In genomic region chrX:144687742-144688141, GRCm38 (mm10) we compare ENCODE assay signal across 9 mouse cellular contexts. TPM values are rescaled to one million over a fixed set of nuclear protein-coding genes. Genes with fewer than 3 reads are reported as not detected.
DNase-seq lines count a peak whose midpoint lies in the region; ATAC-seq and TF ChIP-seq lines count a peak whose summit lies in the region.
"Had no signal": no experiment of that assay in that cellular context is flagged by ENCODE, and none has a peak within 500 bp of the region (broad histone marks: within the 10 kb centered on the region; RNA-seq: fewer than 3 reads in every experiment).

No protein-coding gene starts in this region.

- intact Hi-C loops in gastrocnemius, adult 2 months (cut with DNase I), result no loop called here

- no peaks in the 10 kb centered on the region for H3K9me3 ChIP-seq in kidney, postnatal 0 days (replicated peaks; ENCODE audit: low read length)
- no peaks in the 10 kb centered on the region for H3K9me3 ChIP-seq in hindbrain, embryonic 12.5 days (replicated peaks)
- H3K9me3 ChIP-seq in midbrain, embryonic 14.5 days (ENCODE audit: control insufficient read depth, low read length), result no peaks in the 10 kb centered on the region

- TF ChIP-seq CTCF in kidney, postnatal 0 days (IDR thresholded peaks at IDR 0.05; ENCODE audit: low read depth), result no peak
- TF ChIP-seq CTCF in gastrocnemius, adult 2 months (IDR thresholded peaks at IDR 0.05), result no peak

- no peaks in the 10 kb centered on the region for H3K4me1 ChIP-seq in kidney, postnatal 0 days (replicated peaks; ENCODE audit: insufficient read depth, low read length)
- no peaks in the 10 kb centered on the region for H3K4me1 ChIP-seq in hindbrain, embryonic 12.5 days
- no peaks in the 10 kb centered on the region for H3K4me1 ChIP-seq in midbrain, embryonic 14.5 days (ENCODE audit: control insufficient read depth, insufficient read depth, low read length)

- DNase-seq in adrenal gland, postnatal 10 days, result peak; percentile 3
- DNase-seq in adrenal gland, adult 2 months, result no peak
- DNase-seq in kidney, postnatal 0 days (ENCODE audit: low spot score), result no peak
- DNase-seq in kidney, postnatal 4 days, result no peak
- DNase-seq in midbrain, embryonic 14.5 days, result peak; percentile 8
- DNase-seq in gastrocnemius, adult 2 months, result no peak
- no peak for DNase-seq in gastrocnemius, postnatal 25 days
- DNase-seq: heart, postnatal 4 days had no signal

- H3K9ac ChIP-seq in kidney, postnatal 0 days (ENCODE audit: low read depth, low read length), result no peak overlapping the region
- H3K9ac ChIP-seq in hindbrain, embryonic 12.5 days, result peak overlapping the region; percentile 13; the same call in 1 of the 2 replicates
- H3K9ac ChIP-seq in midbrain, embryonic 14.5 days (replicated peaks; ENCODE audit: low read length), result peak overlapping the region; percentile 48; the same call in 1 of the 2 replicates

- peak overlapping the region; percentile 68; the same call in 1 of the 2 replicates for H3K4me2 ChIP-seq in kidney, postnatal 0 days (ENCODE audit: low read length)
- H3K4me2 ChIP-seq in hindbrain, embryonic 12.5 days (replicated peaks), result peak overlapping the region; percentile 67
- H3K4me2 ChIP-seq in midbrain, embryonic 14.5 days (ENCODE audit: low read length), result peak overlapping the region; percentile 65

- H3K36me3 ChIP-seq in kidney, postnatal 0 days (ENCODE audit: insufficient read depth, low read length), result no peaks in the 10 kb centered on the region
- H3K36me3 ChIP-seq in hindbrain, embryonic 12.5 days, result no peaks in the 10 kb centered on the region
- H3K36me3 ChIP-seq in midbrain, embryonic 14.5 days (ENCODE audit: control insufficient read depth, insufficient read depth, low read length), result no peaks in the 10 kb centered on the region

- no peak for ATAC-seq in kidney, postnatal 0 days (replicated peaks; ENCODE audit: low FRiP score, low read depth)
- no peak for ATAC-seq in hindbrain, embryonic 12.5 days (ENCODE audit: low FRiP score)
- no peak for ATAC-seq in midbrain, embryonic 14.5 days (ENCODE audit: low FRiP score, low TSS enrichment)

- H3K27me3 ChIP-seq in kidney, postnatal 0 days (ENCODE audit: insufficient read depth, low read length), result peaks cover 8% of the 10 kb centered on the region; the same call in 1 of the 2 replicates
- H3K27me3 ChIP-seq in hindbrain, embryonic 12.5 days, result peaks cover 45% of the 10 kb centered on the region
- H3K27me3 ChIP-seq in midbrain, embryonic 14.5 days (ENCODE audit: control insufficient read depth, insufficient read depth, low read length), result no peaks in the 10 kb centered on the region

- peak overlapping the region; percentile 9; the same call in 1 of the 2 replicates for H3K4me3 ChIP-seq in kidney, postnatal 0 days (replicated peaks; ENCODE audit: low read depth, low read length)
- H3K4me3 ChIP-seq in hindbrain, embryonic 12.5 days, result peak overlapping the region; percentile 44
- peak overlapping the region; percentile 43 for H3K4me3 ChIP-seq in midbrain, embryonic 14.5 days (replicated peaks; ENCODE audit: low read depth, low read length)
- no peak overlapping the region for H3K4me3 ChIP-seq in gastrocnemius, adult 2 months

- WGBS in kidney, postnatal 0 days, result 38% methylated on average over 20 of the region's 20 CpGs
- 25% methylated on average over 19 of the region's 20 CpGs for WGBS in hindbrain, embryonic 12.5 days
- WGBS in midbrain, embryonic 14.5 days, result 32% methylated on average over 20 of the region's 20 CpGs

- no peak overlapping the region for H3K27ac ChIP-seq in kidney, postnatal 0 days
- no peak overlapping the region for H3K27ac ChIP-seq in hindbrain, embryonic 12.5 days
- no peak overlapping the region for H3K27ac ChIP-seq in midbrain, embryonic 14.5 days (replicated peaks; ENCODE audit: low read depth, low read length)
- no peak overlapping the region for H3K27ac ChIP-seq in gastrocnemius, adult 2 months

RNA-seq across cellular contexts. Expression of gene Trpc5, which starts 0.2 kb away (rescaled TPM):
- 1 to 10 TPM in 1 of 2 experiments, under 1 TPM in 1; 0.87 to 1.8 TPM for total RNA-seq in adrenal gland, postnatal 10 days (2021)
- 1 to 10 TPM; 1.3 to 2.6 TPM for total RNA-seq in adrenal gland, adult 2 months (2021)
- 0.10 and 0.20 TPM in 2 replicates for polyA plus RNA-seq in adrenal gland, adult 2 months (2012; rRNA removed)
- 0.04 TPM in 1 of 2 replicates, not detected in the other for polyA plus RNA-seq in kidney, postnatal 0 days (2015; fragmentation: Nextera tagmentation; extraction: Ambion mirVana)
- polyA plus RNA-seq in hindbrain, embryonic 12.5 days (2016; fragmentation: Nextera tagmentation; extraction: Ambion mirVana), result 0.48 and 0.56 TPM in 2 replicates
- 1.9 and 2.2 TPM in 2 replicates for polyA plus RNA-seq in midbrain, embryonic 14.5 days (2014; fragmentation: Nextera tagmentation; extraction: Ambion mirVana)
- total RNA-seq in gastrocnemius, adult 2 months (2021), result under 1 TPM in 1 of 2 experiments, not detected in 1; 0.15 TPM
- total RNA-seq in gastrocnemius, postnatal 25 days (2021), result not detected
- total RNA-seq: heart, postnatal 4 days had no signal

RNA-seq across cellular contexts. Expression of gene Rtl4, which starts 1.0 kb away (rescaled TPM):
- 1 to 10 TPM; 1.9 to 2.0 TPM for total RNA-seq in adrenal gland, postnatal 10 days (2021)
- 1 to 10 TPM; 1.6 to 2.9 TPM for total RNA-seq in adrenal gland, adult 2 months (2021)
- 0.27 TPM in 2 replicates for polyA plus RNA-seq in adrenal gland, adult 2 months (2012; rRNA removed)
- polyA plus RNA-seq in kidney, postnatal 0 days (2015; fragmentation: Nextera tagmentation; extraction: Ambion mirVana), result 0.42 and 0.52 TPM in 2 replicates
- 0.34 and 0.57 TPM in 2 replicates for polyA plus RNA-seq in hindbrain, embryonic 12.5 days (2016; fragmentation: Nextera tagmentation; extraction: Ambion mirVana)
- polyA plus RNA-seq in midbrain, embryonic 14.5 days (2014; fragmentation: Nextera tagmentation; extraction: Ambion mirVana), result 0.75 and 1.1 TPM in 2 replicates
- under 1 TPM in 1 of 2 experiments, not detected in 1; 0.13 TPM for total RNA-seq in gastrocnemius, adult 2 months (2021)
- total RNA-seq in gastrocnemius, postnatal 25 days (2021), result not detected

Comparison
In these comparisons a context has a peak if more than half of its experiments do, and no peak if none do; other contexts are left out.
1. DNase-seq: peak in adrenal gland, postnatal 10 days (single experiment) and midbrain, embryonic 14.5 days (single experiment); none in adrenal gland, adult 2 months (single experiment), kidney, postnatal 0 days (single experiment), kidney, postnatal 4 days (0 of 2), gastrocnemius, adult 2 months (single experiment) and gastrocnemius, postnatal 25 days (single experiment).
2. Peak in every context shown above with its lines, with median percentiles within 50 percentile points of each other: H3K4me2 ChIP-seq.